Mouse (Mus musculus) liver, adult (tissue): ENCODE results near the gene Bcl2l14.

Experiments used
- GATA4 ChIP-seq: IDR thresholded peaks from 2 replicates; pipeline ENCODE4 v1.6.1; 2014; ENCODE audit warnings: mild to moderate bottlenecking, low read length; ENCODE audit not compliant: insufficient replicate concordance

The Bcl2l14 gene

DNA sequence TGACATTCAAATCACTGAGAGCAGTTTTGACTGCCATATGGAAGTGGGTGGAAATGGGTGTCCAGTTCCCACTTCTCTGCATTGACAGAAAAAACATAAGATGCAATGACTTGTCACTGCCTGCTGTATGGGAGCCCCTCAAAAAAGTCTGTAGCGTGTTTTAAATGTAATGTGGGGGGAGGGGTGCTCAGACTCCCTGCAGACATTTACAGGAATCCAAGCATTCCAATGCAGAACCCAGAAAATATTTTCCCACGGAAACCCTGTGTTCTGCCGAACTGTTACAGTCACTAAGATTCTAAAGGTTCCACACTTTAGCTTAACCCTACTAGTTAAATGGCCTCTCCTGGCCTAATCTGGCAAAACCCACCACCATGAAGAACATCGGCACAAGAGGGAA lies at the start of gene Bcl2l14:
TSS of gene Bcl2l14 (plus strand) at position 301 of the 400 bp plus-strand sequence.
- TF ChIP-seq GATA4, result no peak

- TF ChIP-seq GATA4, result no peak
These were observed 47.5 kb upstream of the Bcl2l14 start for GRCm38 (mm10) chr6:134348526-134349067.

DNA sequence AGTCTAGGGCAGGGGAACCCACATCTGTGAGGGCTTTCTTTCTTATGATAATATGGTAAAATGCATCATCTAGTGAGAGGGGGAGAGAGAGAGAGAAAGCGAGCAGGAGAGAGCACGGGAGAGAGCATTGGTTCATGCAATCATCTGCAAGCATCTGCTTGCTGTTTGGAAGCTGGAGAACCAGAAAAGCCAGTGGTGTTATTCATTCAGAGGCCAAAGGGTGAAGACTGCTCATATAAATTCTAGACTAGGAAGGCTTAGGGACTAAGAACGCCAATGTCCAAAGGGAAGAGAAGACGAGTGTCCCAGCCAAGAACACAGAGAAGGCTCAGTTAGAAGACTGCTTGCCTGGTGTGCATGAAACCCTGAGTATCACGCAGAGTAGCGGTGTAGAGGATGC lies 43.2 kb upstream of the Bcl2l14 start:
- TF ChIP-seq GATA4, result no peak

DNA sequence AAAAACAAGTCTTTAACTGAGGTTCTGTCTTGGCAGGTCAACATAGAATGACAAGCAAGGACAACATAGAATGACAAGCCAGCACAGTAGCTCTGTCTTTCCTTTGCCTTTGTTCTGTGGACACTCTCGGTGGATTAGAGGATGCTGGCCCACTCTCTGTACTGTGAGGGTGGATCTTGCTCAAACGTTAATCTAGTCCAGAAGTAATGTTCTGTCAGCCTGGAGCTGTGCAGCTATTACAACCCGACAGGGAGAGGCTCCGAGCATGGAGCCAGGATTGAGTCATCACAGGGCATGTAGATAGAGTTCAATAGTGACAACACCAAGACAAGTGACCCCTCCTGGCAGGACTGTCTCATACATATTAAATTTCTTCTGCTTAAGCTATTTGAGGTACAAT lies 42.4 kb upstream of the Bcl2l14 start:
- TF ChIP-seq GATA4, result no peak

DNA sequence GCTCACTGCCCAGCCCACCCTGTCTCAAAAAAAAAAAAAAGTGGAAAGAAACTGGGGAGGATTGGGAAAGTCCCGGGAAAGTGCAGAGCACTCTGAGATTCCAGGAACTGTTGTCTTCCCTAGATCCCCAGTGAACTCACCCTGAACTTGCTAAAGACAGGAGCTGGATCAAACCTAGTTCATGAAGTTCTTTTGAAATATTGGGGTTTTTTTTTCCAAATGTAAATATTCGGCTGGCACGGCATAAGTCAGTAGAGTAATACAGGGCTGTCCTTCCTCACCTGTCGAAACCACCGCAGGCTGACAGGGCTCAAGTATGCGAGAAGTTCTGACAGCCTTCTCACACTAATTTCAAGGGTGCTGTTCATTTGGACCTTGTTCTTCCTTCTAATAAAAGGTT lies 38.5 kb upstream of the Bcl2l14 start:
- no peak for TF ChIP-seq GATA4

DNA sequence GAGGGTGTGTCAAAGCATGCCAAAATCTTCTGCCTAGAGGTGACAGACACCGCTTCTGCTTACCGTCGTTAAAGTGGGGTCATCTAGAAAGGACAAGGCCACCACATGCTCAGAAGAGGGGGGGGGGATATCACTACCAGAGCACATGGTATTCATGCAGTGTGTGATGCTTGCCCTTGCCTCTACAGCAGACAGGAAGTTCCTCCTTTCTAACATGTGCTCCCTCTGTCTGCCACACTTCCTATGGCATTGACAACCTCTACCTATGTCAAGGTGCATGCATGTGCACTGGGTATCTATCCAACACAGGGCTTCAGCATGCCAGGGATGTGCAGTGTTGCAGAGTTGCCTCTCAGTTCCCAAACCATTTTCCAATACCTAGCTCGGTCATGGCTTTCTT lies 36.0 kb upstream of the Bcl2l14 start:
- TF ChIP-seq GATA4, result no peak

GRCm38 (mm10) chr6:134364644-134365043 lies 31.5 kb upstream of the Bcl2l14 start:
- no peak for TF ChIP-seq GATA4

DNA sequence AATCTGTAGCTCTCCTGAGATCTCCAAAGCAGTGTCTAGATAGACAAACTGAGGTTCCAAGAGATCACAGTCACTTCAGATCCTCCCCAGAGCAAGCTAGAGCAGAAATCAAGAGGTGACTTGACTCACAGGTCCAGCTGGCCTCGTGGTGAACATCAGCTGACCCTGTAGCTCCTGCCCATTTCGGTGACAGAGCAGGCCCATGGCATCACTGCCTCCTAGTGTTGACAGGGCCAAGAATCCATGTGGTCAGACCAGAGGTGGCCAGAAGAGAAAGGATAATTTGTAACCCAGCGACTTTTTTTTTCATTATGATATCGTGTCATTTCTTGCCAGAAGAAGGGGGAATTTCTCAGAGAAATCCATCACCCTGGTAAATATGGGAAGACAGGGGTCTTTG lies 30.2 kb upstream of the Bcl2l14 start:
- TF ChIP-seq GATA4, result no peak

DNA sequence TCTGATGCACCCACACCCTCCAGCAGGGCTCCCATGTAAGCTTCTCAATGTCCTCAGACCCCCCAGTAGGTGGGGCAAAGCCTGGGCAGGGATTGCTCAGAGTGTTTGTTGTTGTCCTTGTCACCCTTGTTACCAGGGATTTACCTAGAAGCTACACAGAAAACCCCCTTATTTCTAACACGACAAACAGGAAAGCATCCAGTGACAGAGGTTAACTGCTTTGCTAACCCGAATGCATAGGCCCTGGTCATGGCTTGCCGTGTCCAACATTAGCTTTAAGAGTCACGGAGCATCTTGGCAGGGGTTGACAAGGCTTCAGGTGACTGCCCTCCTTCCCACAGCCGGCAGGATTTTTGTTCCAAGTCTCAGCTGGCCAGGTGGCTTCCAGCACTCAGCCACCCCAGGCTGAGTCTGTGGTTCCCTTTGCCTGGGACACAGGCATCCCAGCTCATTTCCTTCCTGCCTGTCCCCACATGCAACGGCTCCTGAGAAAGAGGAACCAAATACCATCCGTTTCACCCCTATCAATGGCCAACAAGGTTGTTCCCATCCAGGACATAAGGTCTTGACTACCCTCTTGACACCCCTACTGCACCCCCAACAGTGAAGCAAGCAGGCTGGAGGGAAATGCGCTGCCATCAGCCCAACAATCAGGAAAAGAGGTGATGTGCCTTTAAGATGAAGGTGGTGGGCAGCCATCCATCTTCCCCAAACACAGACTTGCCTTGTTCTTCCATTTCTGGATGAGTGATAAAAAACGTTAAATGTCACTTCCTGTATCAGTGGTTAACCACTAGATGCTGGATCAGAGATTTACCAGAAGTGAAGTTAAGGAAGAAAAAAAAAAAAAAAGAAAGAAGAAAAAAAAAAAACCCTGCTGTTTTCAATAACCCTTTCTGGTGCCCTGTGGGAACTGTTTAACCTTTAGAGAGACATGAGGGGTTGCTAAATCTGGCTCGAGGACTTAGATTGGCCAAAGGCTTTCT lies 29.5 kb upstream of the Bcl2l14 start:
- no peak for TF ChIP-seq GATA4

DNA sequence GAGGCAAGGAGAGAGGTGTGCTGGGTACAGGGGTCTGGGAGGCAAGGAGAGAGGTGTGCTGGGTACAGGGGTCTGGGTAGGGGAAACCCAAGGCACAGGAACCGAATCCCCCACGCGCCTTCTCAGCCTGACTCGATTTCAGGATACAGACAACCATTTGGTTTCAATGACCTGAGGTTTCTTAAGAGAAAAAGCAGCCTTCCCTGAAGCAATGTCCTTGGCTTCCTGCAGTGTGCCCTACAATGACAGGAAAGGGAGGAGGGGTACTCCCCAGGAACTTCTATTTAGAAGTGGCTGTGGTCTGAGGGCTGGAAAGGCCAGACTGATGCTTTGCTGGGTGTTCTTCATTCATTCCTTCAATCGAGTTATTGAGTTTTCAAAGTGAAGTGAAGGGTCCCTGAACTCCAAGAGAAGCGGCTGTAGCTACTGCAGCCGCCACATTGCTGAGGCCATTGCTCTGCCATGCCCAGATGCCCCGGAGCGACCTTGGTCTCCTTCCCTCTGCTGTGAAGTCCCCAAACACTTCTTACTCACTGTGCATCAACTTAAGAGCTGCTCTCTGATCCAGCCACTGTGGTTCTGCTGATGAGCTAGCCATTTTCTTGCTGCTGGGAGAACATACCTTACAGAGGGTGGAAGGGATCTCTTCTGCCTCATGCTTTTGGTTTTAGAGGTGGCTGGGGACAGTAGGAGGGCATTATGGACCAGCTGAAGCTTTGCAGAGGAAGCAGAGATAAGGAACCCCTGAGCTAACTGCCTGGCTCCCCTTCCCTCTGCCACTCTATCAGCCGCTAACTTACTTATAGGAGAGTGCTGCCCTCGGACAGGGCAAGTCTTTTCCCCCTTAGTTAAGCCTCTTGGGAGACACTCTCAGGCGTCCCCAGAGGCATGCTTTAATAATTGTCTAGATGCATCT lies 28.5 kb upstream of the Bcl2l14 start:
- no peak for TF ChIP-seq GATA4

- TF ChIP-seq GATA4, result no peak
These were observed 23.2 kb upstream of the Bcl2l14 start for GRCm38 (mm10) chr6:134372946-134373345.

- TF ChIP-seq GATA4, result no peak
These were observed 18.9 kb upstream of the Bcl2l14 start for GRCm38 (mm10) chr6:134377201-134377600.

DNA sequence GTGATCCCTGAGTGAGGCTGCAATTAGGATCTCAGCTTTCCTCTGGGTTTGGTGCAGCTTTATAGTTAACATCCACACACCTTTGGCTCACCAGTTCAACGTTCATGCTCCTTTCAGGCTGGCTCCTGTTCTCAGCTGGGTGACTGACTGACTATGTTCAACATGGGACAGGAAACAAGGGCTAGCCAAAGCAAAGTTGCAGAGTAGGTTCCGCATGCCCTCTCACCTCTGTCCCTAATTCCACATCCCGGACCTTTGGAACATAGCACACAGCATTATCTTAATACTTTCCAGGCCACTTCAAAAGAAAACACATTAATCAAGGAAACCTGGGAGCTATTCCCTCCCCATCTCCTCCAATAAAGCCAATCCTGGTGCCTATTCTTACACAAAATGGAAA lies 18.3 kb upstream of the Bcl2l14 start:
- TF ChIP-seq GATA4, result no peak

DNA sequence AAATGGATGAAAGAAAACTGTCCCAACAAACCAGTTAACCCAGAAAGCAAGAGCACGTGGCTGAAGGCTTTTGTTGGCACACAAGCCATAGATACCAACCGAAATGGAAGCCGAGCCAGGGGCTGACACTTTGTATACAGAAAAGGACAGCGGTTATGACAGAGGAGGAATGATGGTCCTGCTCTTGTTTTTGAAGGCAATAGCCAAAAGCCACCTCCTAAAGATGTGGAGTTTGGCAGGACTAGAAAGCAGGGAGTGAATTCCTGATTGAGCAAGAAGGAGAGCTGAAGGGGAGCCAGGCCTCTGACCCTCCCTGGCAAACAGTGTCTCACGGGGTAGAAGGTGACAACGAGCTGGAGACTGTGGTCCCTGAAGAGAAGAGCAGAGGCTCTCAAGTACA lies 14.7 kb upstream of the Bcl2l14 start:
- TF ChIP-seq GATA4, result no peak

DNA sequence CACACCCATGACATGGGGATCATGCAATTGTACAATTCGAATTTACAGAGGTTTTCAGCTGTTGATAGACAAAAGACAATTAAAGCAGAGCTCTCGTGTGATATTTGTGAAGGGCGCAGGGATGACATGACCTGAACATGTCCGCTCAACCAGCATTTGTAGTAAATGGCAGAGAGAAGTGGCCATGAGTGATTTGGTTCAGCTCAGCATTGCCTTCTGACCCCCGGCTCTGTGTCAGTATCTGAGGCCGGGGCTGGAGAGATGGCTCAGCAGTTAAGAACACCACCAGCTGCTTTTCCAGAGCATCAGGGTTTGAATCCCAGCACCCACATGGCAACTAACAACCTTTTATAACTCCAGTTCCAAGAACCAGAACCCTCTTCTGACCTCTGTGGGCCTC lies 10.2 kb upstream of the Bcl2l14 start:
- TF ChIP-seq GATA4, result no peak
